Mouse (Mus musculus) cerebellum, adult 2 months (tissue): ENCODE data around the gene Fzd4.

Experiments used
- CTCF ChIP-seq: fragments of 200-500 bp; IDR thresholded peaks from 2 replicates; pipeline ENCODE4 v1.5.1; 2011; ENCODE audit warnings: low read depth, mild to moderate bottlenecking, control low read depth, low read length, moderate library complexity, borderline replicate concordance; ENCODE audit not compliant: insufficient read depth
- POLR2A ChIP-seq: fragments of 200-500 bp; IDR thresholded peaks from 2 replicates; pipeline ENCODE4 v1.6.1; 2011; ENCODE audit warnings: low read length, control low read depth, borderline replicate concordance; ENCODE audit not compliant: insufficient read depth

DNA sequence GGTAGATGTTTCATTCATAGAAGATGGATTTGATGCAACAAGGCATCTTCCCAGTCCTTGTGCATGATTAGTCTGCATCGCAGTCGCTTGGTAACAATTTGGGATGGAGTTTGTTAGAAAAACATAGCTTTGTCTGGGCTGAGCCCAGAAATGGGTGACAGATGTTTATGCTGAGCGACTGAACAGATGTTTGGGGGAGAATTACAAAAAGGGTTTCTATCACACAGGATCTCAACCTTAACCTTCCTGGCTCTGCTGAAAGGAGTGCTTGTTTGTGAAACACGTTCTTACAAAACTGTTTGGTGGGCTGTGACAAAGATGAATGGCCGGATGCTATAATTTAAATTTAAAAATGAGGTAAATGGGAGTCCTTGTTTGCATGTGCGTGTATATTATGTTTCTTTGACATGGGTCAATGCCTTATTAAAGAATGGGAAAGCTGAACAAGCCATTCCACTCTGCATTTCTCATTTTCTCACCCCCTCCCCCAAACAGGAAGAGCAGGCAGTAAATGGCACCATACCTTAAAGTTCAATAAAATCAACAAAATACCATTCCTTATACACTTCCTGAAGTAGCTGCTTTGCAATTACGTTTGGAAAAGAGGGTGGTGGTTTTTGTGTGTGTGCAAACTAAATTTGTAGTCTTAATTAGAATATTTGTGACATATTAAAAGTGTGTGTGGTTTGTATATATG, 52.4 kb downstream of the Fzd4 start:
- TF ChIP-seq CTCF (no peak), POLR2A (no peak)
